Mouse (Mus musculus): ENCODE measurements at regions not wholly inside any gene's neighbourhood (a gene's known extent, or its start where the extent isn't known, plus 50 kb on each side); places are given as distances from the start of the nearest gene placed in this dataset.
"Not testable (repeated sequence)": the region's sequence is repeated elsewhere in the genome, so short reads cannot be mapped to it uniquely, and the experiment has no call there.

DNA sequence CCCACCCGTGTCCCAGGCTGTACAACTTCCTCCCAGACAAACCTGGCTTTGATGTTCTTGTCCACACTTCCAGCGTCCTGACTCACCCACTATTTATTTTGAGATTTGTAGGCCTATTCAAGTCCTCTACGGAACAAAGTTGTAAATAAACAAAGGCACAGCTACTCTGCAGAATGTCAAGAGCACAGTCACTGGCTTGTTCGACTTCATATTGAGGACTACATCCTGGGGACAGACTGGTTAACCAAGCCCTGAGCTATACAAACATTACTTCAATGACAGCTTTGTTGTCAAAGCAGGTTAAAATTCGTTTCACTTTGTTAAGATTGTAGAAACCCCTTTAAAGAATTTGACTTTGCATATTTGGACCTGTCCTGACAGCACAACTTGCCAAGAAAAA lies 190.3 kb upstream of the Ctso start:
- DNase-seq (ENCODE audit: low spot score): no peak

DNA sequence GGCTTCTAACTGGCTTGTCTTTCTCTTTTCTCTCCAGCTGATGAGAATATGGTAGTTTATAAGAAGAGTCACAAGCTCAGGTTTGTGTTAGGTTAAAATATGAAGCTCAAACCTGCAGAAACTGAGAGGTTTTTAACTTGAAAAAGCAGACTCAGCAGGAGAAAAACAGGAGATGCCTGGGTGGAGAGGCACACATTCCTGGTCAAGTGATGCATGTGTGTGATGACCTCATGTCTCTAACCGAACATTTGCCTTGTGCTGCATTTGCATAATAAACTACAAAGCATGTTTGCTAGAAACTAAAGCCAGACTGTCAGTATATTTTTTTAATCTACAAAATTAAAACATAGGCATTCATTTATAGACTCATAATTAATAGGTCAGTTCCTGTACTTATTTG lies 182.2 kb upstream of the Ctso start:
- no peak for DNase-seq (ENCODE audit: low spot score)

DNA sequence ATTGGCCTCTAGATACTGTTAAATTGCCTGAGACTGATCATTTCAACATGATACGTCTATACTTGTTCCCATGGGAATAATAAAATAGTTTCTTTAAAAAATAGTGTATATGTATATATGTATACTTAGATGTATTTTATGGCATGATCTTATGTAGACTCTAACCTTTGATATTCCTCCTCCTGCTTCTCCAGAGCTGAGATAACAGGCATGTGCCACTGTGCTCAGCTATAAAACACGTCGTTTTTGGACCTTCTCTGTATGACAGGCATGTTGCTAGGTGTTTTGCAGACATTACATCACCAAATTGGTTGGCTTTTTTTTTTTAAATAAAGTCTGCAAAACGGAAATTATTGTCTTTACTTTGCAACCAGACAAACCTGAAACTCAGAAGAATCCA lies 179.4 kb upstream of the Ctso start:
- DNase-seq (ENCODE audit: low spot score): no peak

DNA sequence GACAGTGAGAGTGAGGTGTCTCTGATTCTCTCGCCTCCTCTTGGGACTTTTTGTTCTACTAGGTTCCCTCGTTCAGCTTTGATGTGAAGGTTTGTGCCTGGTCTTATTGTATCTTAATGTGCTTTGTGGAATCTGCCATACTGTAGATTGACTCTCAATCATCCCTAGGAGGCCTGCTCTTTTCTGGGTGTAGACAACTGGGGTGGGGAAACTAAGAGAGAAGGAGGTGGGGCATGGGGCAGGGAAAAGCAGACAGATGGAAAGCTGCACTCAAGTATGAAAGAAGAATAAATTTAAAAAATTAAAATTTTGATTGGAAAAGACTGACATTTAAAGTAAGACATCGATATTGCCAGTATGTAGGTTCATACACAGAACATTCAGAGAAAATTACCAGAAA lies 172.0 kb upstream of the Ctso start:
- DNase-seq (ENCODE audit: low spot score): no peak

DNA sequence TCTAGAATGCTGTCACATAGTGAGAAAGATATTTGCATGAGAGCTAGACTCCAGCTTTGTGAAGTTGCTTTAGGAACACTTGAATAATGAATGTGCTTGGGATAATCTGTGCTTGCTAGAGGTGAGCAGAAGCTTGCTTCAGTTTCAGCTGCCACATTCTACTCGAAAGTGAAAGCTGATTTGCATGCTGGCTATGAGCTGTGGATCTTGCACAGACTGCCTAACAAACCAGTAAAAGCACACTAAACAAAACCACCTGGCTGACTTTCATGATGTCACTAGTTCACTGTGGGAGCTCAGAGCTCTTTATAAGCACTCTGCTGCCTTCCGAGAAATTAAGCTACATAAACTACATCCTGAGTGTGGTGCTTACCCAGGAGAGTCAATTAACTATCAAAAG lies 171.5 kb upstream of the Ctso start:
- DNase-seq (ENCODE audit: low spot score): no peak

DNA sequence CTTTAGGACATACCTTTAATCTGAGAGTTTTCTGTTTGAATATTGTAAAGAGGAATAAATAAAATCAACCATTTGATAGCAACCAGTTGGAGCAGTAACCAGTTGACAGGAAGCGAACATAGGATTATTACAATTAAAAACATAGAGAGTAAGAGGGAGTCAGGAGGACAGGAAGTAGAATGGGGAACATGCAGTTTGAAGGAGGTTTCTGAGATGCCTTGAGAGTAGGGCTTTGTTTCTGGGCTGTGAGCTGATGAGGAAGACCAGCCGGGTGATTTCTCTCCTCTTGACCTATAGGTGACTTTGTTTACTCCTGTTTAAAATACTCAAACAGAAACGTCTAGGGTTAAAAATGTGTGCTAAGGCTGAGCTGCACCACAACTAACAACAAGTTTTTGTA lies 160.6 kb upstream of the Ctso start:
- DNase-seq (ENCODE audit: low spot score): no peak

DNA sequence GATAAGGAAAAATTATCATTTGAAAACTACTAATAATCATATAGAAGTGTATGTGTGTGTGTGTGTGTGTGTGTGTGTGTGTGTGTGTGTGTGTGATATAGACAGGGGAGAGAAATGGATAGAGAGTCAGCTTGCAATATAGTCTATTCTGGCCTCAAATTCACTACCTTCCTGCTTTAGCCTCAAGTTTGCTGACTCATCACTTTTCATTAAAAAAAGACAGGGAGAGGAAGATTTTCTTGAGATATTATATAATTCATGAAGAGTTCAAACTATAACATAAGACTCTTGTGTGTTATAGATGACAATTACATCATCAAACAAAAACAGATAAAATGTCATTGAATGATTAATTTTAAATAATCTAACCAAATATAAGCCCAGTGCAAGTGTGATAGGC lies 159.4 kb upstream of the Ctso start:
- no peak for DNase-seq (ENCODE audit: low spot score)

DNA sequence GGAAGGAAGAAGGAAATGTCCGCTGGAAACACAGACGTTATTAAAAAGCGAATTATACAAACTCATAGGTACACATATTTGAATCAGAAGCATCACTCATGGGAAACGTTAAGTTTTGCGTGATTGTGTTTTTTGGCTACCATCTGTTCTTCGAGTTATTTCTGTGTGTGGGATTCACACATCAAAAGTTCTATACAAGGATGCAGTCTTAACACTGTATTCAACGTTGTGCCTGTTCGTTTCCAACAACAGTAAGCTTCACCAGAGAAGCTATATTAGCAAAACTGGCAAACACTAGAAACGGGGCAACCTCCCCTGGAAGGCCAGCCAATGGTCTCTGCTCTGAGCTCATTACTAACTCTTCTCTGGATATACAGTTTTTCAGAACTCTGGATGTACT lies 150.3 kb upstream of the Ctso start:
- no peak for DNase-seq (ENCODE audit: low spot score)

DNA sequence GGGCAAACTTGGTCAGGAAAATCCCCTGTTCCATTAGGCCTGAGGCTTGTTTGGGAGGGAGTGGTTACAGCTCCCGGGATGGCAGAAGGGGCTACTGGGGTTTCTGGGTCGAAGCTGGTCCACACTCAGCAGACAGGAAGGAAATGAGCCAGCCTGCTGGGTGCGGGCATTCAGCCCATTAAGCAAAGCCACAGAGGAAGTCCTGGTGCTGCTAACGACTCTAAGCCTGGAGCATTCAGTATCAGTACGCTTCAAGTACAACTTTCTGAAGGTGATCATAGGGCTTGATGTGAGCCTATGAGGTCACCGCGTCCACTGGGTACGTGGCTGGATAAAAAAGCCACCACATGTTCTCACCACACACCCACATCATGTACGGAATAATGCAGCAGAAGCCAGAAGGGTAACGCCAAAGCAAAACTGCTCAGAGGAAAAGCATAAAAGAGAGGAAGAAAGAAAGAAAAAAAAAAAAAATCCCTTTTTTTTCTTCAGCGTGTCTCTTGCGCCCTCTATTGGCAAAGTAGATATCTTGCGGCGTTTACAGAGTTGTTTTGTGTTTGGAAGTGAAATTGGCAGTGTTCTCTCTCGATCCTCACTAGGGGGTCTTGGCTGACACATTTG lies 149.4 kb upstream of the Ctso start:
- peak; percentile 7 for DNase-seq (ENCODE audit: low spot score)

DNA sequence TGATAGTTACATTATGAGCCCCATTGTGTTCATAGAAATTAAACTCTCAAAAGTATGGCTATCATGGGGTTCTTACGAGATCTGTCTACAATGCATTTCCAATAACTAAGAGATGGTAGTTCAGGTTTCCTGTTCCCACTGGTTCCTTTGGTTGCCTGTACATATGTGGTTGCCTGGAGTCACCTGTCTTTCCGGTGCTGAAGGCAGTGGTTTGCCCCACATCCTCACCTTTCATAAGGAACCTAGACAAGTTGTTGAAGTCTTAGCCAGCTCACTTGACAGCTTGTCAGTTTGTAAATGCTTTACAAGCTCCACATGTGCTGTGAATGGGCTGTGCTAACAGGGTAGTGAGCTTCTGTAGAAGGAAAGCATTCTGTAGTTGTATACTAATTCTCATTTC lies 143.5 kb upstream of the Ctso start:
- no peak for DNase-seq (ENCODE audit: low spot score)

DNA sequence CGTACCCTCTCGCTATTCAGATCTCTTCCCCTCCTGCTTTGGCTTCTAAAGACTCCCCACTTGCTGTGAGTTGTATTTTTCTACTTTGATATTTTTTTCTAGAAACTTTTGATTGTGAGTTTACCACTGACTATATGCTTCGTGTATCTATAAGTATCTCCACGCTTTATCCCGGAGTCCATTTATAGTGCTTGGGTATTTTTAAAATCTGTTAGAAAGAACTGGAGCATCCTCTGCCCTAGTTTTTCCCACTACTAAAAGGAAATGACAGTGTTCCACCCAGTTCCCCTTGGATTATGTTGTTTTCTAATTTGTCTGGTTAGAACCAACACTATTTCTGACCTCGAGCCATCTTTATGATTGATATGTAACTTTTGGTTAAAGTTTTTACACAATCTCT lies 142.7 kb upstream of the Ctso start:
- DNase-seq (ENCODE audit: low spot score): no peak

DNA sequence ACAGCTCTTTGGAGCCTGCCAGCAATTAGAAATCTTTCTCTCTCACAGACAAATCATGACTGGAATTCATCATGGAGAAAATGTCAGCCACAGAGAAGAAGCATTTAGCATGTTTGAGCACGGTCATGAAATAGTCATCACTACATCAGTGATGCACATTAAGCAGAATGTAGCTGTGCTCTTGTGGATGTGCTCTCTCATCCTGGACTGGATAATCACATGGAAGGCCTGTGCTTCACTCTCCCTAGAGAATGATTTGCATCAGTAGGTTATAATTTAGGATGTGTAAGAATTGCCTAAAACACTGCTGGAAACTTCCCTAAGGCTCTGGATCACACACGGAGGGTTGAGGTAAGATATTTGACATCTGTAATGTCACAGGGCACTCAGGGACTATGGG lies 130.3 kb upstream of the Ctso start:
- DNase-seq (ENCODE audit: low spot score): no peak

DNA sequence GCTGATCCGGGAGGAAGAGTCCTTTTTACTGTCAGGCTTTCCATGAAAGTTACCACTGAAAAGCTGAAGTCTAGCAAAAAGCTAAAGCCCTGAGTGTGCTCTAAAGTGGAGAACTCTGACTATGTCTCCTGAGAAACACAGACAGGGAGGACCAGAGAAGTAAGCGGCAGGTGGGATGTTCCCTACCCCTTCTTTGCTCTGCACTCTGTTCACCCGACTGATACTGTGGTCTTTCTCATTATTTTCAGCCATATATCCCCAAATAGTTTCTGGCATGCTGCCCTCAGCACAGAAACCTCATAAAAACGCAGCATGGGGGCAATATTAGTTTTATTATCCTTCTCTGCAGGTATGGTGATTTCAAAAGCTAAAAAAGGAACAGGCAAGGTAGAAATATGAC lies 126.7 kb upstream of the Ctso start:
- DNase-seq (ENCODE audit: low spot score): no peak

DNA sequence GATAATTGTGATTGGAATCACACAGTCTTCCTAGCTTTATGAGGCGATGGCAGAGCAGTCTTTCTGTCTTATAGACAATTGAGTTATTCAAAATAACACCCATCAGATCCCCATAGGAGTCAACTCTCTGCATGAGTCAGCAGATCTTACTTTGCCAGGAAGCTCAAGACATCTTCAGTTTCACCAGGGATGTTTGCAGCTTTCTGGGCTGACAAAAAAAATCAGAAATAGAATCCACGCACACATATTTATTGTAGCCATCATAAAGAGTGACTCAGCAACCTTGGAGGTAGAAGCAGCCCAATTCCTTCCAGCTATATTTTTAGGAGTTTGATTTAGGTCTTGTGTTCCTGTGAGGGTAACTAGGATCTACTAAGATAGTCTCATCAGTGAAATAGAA lies 122.8 kb upstream of the Ctso start:
- DNase-seq (ENCODE audit: low spot score): no peak

DNA sequence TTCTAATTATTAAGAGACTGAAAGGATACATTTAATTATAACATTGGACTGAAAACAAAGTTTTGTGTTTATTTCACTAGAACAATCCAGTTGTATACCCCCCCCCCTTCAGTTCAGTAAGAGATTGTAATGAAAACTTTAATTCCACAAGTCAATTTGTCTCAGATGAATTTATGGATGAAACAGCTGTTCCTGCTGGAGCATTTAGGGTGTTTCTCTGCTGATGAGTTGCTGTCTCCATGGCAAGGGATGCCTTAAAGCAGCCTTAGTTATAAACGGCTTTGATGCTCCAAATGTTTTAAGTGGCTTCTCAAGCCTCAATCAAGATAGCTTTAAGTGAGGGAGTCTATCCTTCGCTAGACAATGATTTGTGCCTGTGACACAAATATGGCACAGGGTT lies 112.1 kb upstream of the Ctso start:
- no peak for DNase-seq (ENCODE audit: low spot score)

DNA sequence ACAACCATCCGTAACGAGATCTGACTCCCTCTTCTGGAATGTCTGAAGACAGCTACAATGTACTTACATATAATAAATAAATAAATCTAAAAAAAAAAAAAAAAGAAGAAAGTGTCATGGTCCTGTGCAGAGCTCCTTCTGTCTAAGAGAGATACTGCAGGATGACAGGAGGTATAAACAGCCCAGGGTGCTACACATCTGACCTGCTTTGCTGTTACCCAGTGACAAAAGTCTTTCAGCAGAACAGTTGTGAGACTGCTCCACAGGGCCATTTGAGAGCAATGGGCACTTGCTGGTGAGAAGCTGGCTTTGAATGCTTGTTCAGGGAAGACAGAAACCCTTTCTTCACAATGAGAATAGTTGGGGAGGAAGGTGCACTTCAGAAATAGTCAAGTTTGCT lies 102.9 kb upstream of the Ctso start:
- no peak for DNase-seq (ENCODE audit: low spot score)

DNA sequence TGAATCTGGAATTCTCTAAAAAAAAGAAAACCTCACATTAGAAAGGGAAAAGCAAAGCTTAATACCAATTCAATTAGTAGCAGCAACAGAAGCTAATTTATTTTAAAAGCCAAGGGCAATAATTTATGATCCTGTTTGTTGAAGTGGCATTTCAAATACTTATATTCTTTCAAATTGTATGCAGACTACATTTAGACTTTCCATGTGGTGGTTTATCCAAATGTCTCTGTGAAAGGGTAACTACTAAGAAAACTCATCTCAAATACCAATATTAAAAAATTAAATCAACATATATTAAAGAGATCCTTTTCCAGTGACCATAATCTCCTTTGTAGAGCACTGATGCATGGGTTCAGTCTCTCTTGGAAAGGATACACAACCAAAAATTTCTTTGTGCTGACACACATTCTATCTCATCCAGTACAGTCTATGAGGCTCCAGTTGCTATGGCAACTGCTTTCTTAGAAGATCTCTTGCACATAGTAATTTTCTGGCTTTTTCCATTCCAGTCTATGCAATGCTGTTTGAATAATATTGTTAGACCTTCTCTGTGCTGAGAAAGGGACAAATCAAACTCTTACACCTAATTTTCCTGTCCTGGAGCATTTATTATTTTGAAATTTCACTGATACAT lies 102.3 kb upstream of the Ctso start:
- no peak for DNase-seq (ENCODE audit: low spot score)

DNA sequence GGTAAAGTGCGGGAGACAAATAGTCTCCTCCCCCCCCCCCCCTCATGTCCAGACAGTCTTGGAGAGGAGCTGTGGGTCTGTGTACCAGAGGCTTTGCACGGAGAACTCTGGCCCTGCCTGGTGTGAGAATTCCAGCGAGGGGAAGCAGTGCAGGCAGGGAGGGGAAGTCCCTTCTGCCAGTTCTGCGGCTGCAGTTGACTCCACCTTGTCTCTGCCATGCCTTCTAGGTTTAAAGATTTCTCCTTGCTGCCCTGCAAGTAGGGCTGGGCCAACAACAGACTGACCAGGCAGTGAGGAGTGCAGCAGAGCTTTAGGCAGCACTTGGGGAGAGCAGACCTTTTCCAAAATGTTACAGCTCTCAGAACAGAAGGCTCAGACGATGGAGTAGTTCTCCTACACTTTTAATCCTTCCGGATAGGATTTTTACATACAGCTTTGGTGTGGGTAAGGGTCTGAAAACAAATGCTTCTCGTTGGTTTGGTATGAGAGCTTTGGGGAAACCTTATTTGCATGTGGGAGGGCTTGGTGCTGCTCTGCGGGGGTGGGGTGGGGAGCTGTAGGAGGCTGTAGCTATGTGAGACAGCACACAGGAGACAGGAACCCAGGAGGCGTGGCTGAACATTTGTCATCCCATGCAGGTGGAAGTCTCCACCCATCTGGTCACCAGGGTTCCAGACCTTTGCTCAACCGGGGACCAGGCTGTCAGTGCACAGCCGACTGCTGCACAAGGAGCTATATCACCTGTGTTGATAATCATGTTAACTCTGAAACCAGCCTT lies 96.8 kb upstream of the Ctso start:
- DNase-seq (ENCODE audit: low spot score): no peak

DNA sequence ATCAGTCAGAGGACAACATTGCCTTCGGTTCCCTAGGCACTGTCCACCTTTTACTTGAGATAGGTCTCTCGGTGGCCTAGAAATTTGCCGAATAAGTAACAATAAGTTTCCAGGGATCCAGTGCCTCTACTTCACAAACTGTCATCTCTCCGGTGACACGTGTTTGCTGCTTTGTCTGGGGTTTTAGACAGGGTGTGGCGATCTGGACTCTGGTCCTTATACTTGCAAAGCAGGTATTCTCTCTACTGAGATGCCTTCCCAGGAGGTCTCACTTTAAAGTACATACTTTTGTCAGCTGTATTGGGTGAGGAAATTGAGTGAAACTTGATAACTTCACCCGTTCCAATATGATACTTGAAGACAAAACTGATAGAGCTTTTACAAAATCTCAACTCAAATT lies 95.9 kb upstream of the Ctso start:
- no peak for DNase-seq (ENCODE audit: low spot score)

DNA sequence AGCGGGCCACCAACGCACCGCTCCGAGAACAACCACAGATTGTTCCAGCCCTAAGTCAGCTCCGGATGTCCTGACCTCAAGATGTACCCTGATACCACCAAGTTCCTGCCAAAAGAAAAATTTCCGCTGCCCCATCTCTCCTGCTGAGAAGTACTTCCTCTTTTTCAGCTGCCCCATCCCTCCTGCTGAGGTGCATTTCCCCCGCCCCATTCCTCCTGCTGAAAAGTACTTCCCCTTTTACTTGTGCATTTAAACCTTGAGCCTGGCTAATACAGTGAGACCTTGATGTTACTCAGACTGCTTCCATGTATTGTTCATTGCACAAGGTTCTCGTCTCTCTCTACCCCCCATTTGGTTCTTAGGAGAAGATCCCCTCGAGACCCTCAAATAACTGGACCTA lies 94.3 kb upstream of the Ctso start:
- not testable (repeated sequence) for DNase-seq (ENCODE audit: low spot score)

DNA sequence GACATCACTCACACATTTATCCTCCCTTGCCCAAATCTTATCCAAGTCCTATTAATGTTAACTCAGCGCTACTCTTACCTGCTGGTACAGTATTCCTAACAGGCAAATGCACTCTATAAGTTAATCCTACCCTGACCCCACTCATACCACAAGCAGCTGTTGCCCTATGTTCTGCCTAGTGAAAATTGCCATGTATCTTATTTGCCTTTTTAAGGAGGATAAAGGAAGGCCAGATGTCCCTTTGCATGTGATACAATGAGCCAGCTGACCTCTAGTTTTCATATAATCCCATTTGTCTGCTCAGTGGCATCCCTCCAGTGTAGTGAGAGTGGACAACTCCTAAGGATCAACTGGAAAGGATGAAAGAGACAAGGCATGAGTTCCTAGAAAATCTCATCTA lies 67.9 kb upstream of the Ctso start:
- DNase-seq (ENCODE audit: low spot score): no peak

Data from ovary, postnatal 10 days (tissue).